Mouse (Mus musculus): ENCODE measurements around the gene Clmp. TPM values are rescaled to one million over a fixed set of nuclear protein-coding genes. Genes with fewer than 3 reads are reported as not detected.

Clmp gene
- polyA plus RNA-seq, 1 experiment from 2014 or later: 57.0 TPM

GRCm38 (mm10) chr9:40723311-40723772, 37.6 kb downstream of the Clmp start:
- 56% methylated on average over 2 of the region's 2 CpGs for WGBS
- Histone ChIP-seq H3K36me3 (replicated peaks) (no peaks in the 10 kb centered on the region), H3K4me3 (no peak overlapping the region), H3K27ac (no peak overlapping the region), H3K27me3 (replicated peaks) (no peaks in the 10 kb centered on the region), H3K9ac (no peak overlapping the region), H3K4me1 (no peaks in the 10 kb centered on the region), H3K9me3 (no peaks in the 10 kb centered on the region), H3K4me2 (no peak overlapping the region)
- no peak for ATAC-seq (replicated peaks)

- Histone ChIP-seq H3K27ac (no peak overlapping the region), H3K4me3 (no peak overlapping the region), H3K27me3 (replicated peaks) (no peaks in the 10 kb centered on the region), H3K4me2 (no peak overlapping the region), H3K4me1 (no peaks in the 10 kb centered on the region), H3K9me3 (no peaks in the 10 kb centered on the region), H3K36me3 (replicated peaks) (no peaks in the 10 kb centered on the region), H3K9ac (no peak overlapping the region)
- ATAC-seq (replicated peaks): no peak
- 34% methylated on average over 5 of the region's 5 CpGs for WGBS
These were observed 39.2 kb downstream of the Clmp start for GRCm38 (mm10) chr9:40724978-40725377.

GRCm38 (mm10) chr9:40727140-40727823, 41.5 kb downstream of the Clmp start:
- 80% methylated on average over 4 of the region's 4 CpGs for WGBS
- no peak overlapping the region for H3K4me3 ChIP-seq

GRCm38 (mm10) chr9:40727824-40728495, 42.2 kb downstream of the Clmp start:
- no peak for ATAC-seq (replicated peaks)
- no peaks in the 10 kb centered on the region for H3K27me3 ChIP-seq (replicated peaks)
- H3K9ac ChIP-seq: no peak overlapping the region
- no peak overlapping the region for H3K4me2 ChIP-seq
- 89% methylated on average over 7 of the region's 7 CpGs for WGBS
- H3K9me3 ChIP-seq: no peaks in the 10 kb centered on the region
- no peak overlapping the region for H3K27ac ChIP-seq
- H3K36me3 ChIP-seq (replicated peaks): no peaks in the 10 kb centered on the region
- H3K4me3 ChIP-seq: no peak overlapping the region
- H3K4me1 ChIP-seq: peaks cover 12% of the 10 kb centered on the region

More at GRCm38 (mm10) chr9:40727140-40727823, 41.5 kb downstream of the Clmp start:
- no peak overlapping the region for H3K9ac ChIP-seq
- no peak overlapping the region for H3K4me2 ChIP-seq
- peaks cover 12% of the 10 kb centered on the region for H3K4me1 ChIP-seq
- no peak overlapping the region for H3K27ac ChIP-seq
- no peaks in the 10 kb centered on the region for H3K27me3 ChIP-seq (replicated peaks)
- ATAC-seq (replicated peaks): no peak
- no peaks in the 10 kb centered on the region for H3K9me3 ChIP-seq
- H3K36me3 ChIP-seq (replicated peaks): no peaks in the 10 kb centered on the region

- no peaks in the 10 kb centered on the region for H3K36me3 ChIP-seq (replicated peaks)
- peak overlapping the region; percentile 46 for H3K9ac ChIP-seq
- peaks cover 12% of the 10 kb centered on the region for H3K4me1 ChIP-seq
- 60% methylated on average over 12 of the region's 12 CpGs for WGBS
- no peaks in the 10 kb centered on the region for H3K27me3 ChIP-seq (replicated peaks)
- peak overlapping the region; percentile 73 for H3K27ac ChIP-seq
- peak; percentile 25 for ATAC-seq (replicated peaks)
- peak overlapping the region; percentile 34 for H3K4me3 ChIP-seq
- no peaks in the 10 kb centered on the region for H3K9me3 ChIP-seq
- peak overlapping the region; percentile 59 for H3K4me2 ChIP-seq
These were observed 44.5 kb downstream of the Clmp start for GRCm38 (mm10) chr9:40730302-40730700.

GRCm38 (mm10) chr9:40730701-40731590, 45.2 kb downstream of the Clmp start:
- Histone ChIP-seq H3K4me1 (peaks cover 12% of the 10 kb centered on the region), H3K27me3 (replicated peaks) (no peaks in the 10 kb centered on the region), H3K36me3 (replicated peaks) (no peaks in the 10 kb centered on the region), H3K27ac (peak overlapping the region; percentile 73), H3K4me3 (peak overlapping the region; percentile 34), H3K4me2 (peak overlapping the region; percentile 59), H3K9me3 (no peaks in the 10 kb centered on the region), H3K9ac (peak overlapping the region; percentile 46)
- WGBS: under 1% methylated on average over 35 of the region's 35 CpGs
- peak; percentile 66 for ATAC-seq (replicated peaks)

GRCm38 (mm10) chr9:40731591-40732048, 45.9 kb downstream of the Clmp start:
- WGBS: 10% methylated on average over 7 of the region's 7 CpGs
- Histone ChIP-seq H3K4me2 (peak overlapping the region; percentile 59), H3K4me1 (peaks cover 12% of the 10 kb centered on the region), H3K27me3 (replicated peaks) (no peaks in the 10 kb centered on the region), H3K27ac (peak overlapping the region; percentile 73), H3K36me3 (replicated peaks) (no peaks in the 10 kb centered on the region), H3K4me3 (peak overlapping the region; percentile 34; the same call in 1 of the 2 replicates), H3K9me3 (no peaks in the 10 kb centered on the region), H3K9ac (no peak overlapping the region)
- peak; percentile 16; the same call in 1 of the 2 replicates for ATAC-seq (replicated peaks)

- H3K4me1 ChIP-seq: peaks cover 12% of the 10 kb centered on the region
- no peak overlapping the region for H3K4me3 ChIP-seq
- no peaks in the 10 kb centered on the region for H3K27me3 ChIP-seq (replicated peaks)
- WGBS: 14% methylated on average over 2 of the region's 2 CpGs
- no peak for ATAC-seq (replicated peaks)
- H3K4me2 ChIP-seq: no peak overlapping the region
- no peaks in the 10 kb centered on the region for H3K36me3 ChIP-seq (replicated peaks)
- no peak overlapping the region for H3K27ac ChIP-seq
- no peaks in the 10 kb centered on the region for H3K9me3 ChIP-seq
- H3K9ac ChIP-seq: no peak overlapping the region
These were observed 46.5 kb downstream of the Clmp start for GRCm38 (mm10) chr9:40732302-40732701.

GRCm38 (mm10) chr9:40737117-40737516, 51.4 kb downstream of the Clmp start:
- Histone ChIP-seq H3K4me1 (no peaks in the 10 kb centered on the region), H3K27ac (no peak overlapping the region), H3K27me3 (replicated peaks) (no peaks in the 10 kb centered on the region; the same call in 1 of the 2 replicates), H3K4me3 (no peak overlapping the region), H3K36me3 (replicated peaks) (no peaks in the 10 kb centered on the region), H3K9me3 (no peaks in the 10 kb centered on the region), H3K4me2 (no peak overlapping the region), H3K9ac (no peak overlapping the region)
- 81% methylated on average over 6 of the region's 6 CpGs for WGBS
- ATAC-seq (replicated peaks): no peak

- Histone ChIP-seq H3K36me3 (replicated peaks) (no peaks in the 10 kb centered on the region), H3K27me3 (replicated peaks) (no peaks in the 10 kb centered on the region; the same call in 1 of the 2 replicates), H3K4me2 (no peak overlapping the region), H3K4me1 (0 out of 2 replicates have a peak, but pooled peaks cover 4% of the 10 kb centered on the region), H3K4me3 (no peak overlapping the region), H3K9me3 (no peaks in the 10 kb centered on the region), H3K9ac (no peak overlapping the region), H3K27ac (peak overlapping the region; percentile 48; the same call in 1 of the 2 replicates)
- 50% methylated on average over 7 of the region's 7 CpGs for WGBS
- no peak for ATAC-seq (replicated peaks)
These were observed 57.8 kb downstream of the Clmp start for GRCm38 (mm10) chr9:40743525-40744034.

GRCm38 (mm10) chr9:40744233-40744632, 58.5 kb downstream of the Clmp start:
- Histone ChIP-seq H3K27me3 (replicated peaks) (no peaks in the 10 kb centered on the region; the same call in 1 of the 2 replicates), H3K9me3 (no peaks in the 10 kb centered on the region), H3K4me3 (no peak overlapping the region), H3K36me3 (replicated peaks) (no peaks in the 10 kb centered on the region), H3K27ac (no peak overlapping the region), H3K4me1 (0 out of 2 replicates have a peak, but pooled peaks cover 4% of the 10 kb centered on the region), H3K9ac (no peak overlapping the region), H3K4me2 (no peak overlapping the region)
- ATAC-seq (replicated peaks): no peak
- 60% methylated on average over 3 of the region's 3 CpGs for WGBS
